Mouse (Mus musculus) limb, embryonic 14.5 days (tissue): ENCODE data around the gene Plscr3. TPM values are rescaled to one million over a fixed set of nuclear protein-coding genes. Genes with fewer than 3 reads are reported as not detected.

Experiments used
- ATAC-seq: fragments of 200-750 bp; cut with Nextera tagmentation; 2 replicates; pipeline ENCODE4 v1.8.0; 2017; ENCODE audit warnings: low read depth, moderate number of reproducible peaks, moderate TSS enrichment; ENCODE audit not compliant: low FRiP score
- DNase-seq: peaks from one replicate; pipeline ENCODE4 v3.0.0-alpha.2; 2015; ENCODE audit warnings: low spot score
- H3K27ac ChIP-seq: fragments of 300-500 bp; sonication (generic); replicated peaks from 2 replicates; pipeline ENCODE4 v1.5.1; 2014; ENCODE audit warnings: low read depth, mild to moderate bottlenecking, low read length, moderate library complexity, mixed read lengths
- H3K27me3 ChIP-seq: fragments of 300-500 bp; sonication (generic); 2 replicates; pipeline ENCODE4 v1.6.1; 2014; ENCODE audit warnings: low read length, mixed read lengths; ENCODE audit not compliant: control insufficient read depth, insufficient read depth
- H3K36me3 ChIP-seq: fragments of 300-500 bp; sonication (generic); 2 replicates; pipeline ENCODE4 v1.6.1; 2014; ENCODE audit warnings: mild to moderate bottlenecking, low read length, moderate library complexity, mixed read lengths; ENCODE audit not compliant: control insufficient read depth, insufficient read depth
- H3K4me1 ChIP-seq: fragments of 300-500 bp; sonication (generic); 2 replicates; pipeline ENCODE4 v1.6.1; 2014; ENCODE audit warnings: antibody characterized with exemption, low read length, mixed read lengths; ENCODE audit not compliant: control insufficient read depth, insufficient read depth
- H3K4me2 ChIP-seq: fragments of 300-500 bp; sonication (generic); replicated peaks from 2 replicates; pipeline ENCODE4 v1.6.1; 2014; ENCODE audit warnings: low read depth, mild to moderate bottlenecking, low read length, moderate library complexity; ENCODE audit not compliant: severe bottlenecking
- H3K4me3 ChIP-seq: fragments of 300-500 bp; sonication (generic); replicated peaks from 2 replicates; pipeline ENCODE4 v1.5.1; 2014; ENCODE audit warnings: low read length
- H3K9ac ChIP-seq: fragments of 300-500 bp; sonication (generic); 2 replicates; pipeline ENCODE4 v1.6.1; 2014; ENCODE audit warnings: mild to moderate bottlenecking, low read depth, low read length, moderate library complexity; ENCODE audit not compliant: severe bottlenecking
- H3K9me3 ChIP-seq: fragments of 300-500 bp; sonication (generic); 2 replicates; pipeline ENCODE4 v1.6.1; 2016; ENCODE audit warnings: low read length; ENCODE audit not compliant: control insufficient read depth
- POLR2A ChIP-seq: fragments of 200-500 bp; IDR thresholded peaks from 2 replicates; pipeline ENCODE4 v1.8.0; 2012; ENCODE audit warnings: inconsistent platforms, mild to moderate bottlenecking, moderate library complexity, borderline replicate concordance; ENCODE audit not compliant: insufficient read depth, insufficient read length; ENCODE audit errors: extremely low read depth
- WGBS: fragments of 180-500 bp; shearing (Covaris S2); extraction: QIAGEN DNeasy Blood & Tissue Kit; methylation state at CpG from one replicate; pipeline ENCODE4 v1.1.7; 2014; 5-methylcytosine and 5-hydroxymethylcytosine counted together
- polyA plus RNA-seq, 2 experiments: library from polyadenylated mRNA; depleted of rRNA in 1 of 2; stranded (reverse) in 1 of 2; unstranded in 1 of 2; fragments of >200 nt; fragmentation: Nextera tagmentation in 1 of 2; extraction: Ambion mirVana in 1 of 2; gene quantifications; 2 replicates each; pipeline versions ENCODE4 v1.2.1 to v1.2.3; 2012 to 2014

Gene Plscr3
- polyA plus RNA-seq, 2 experiments: 137 to 190 TPM

DNA sequence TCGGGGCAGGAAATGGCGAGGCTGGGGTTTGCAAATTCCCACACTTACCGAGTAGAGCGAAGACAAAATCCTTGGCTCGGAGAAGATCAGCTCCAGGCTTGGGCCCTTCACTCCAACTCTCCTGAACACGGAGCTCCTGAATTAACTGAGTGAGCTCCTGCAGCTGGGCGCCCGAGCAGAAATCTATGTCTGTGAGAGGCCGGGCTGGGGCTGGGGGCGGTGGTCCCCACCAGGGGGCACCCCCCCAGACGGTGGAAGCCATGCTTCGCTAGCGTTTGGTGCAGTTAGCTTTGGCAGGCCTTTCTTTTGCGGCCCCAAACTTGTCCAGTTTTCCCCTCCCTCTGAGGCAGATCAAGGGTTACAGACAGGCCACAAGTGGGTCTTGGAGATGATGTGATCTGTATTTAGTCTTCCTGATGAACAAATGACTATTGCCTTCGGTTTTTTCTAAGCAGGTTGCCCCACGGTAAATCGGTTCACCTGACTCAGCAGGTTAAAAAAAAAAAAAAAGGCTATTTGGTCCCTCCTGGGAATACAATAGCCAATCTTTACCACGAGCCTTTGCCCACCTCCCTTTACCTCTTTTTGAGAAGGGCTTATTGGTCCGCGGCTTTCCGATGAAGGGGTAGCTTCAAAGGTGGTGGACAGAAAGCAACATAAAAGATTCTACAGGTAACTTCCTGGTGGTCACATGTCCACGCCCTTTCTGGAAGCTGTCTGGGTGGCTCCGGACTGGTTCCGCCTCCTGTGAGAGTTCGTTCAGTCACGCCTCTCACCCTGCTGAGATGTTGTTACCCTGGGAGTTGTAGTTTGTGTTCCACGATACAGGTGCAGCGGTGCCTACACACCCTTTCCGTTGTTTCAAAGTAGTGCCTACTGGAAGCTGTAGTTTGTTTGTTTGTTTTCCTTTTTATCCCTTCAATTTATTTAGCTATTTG lies 40.9 kb upstream of the Plscr3 start, which contains the start of gene Tmem102:
Tmem102 (minus strand) TSS at position 653 of the 938 bp plus-strand sequence.
- WGBS: 7% methylated on average over 29 of the region's 29 CpGs
- H3K36me3 ChIP-seq: no peaks in the 10 kb centered on the region
- DNase-seq (no peak), ATAC-seq (no peak)
- peaks cover 47% of the 10 kb centered on the region for H3K27me3 ChIP-seq
- peaks cover 45% of the 10 kb centered on the region for H3K4me1 ChIP-seq
- no peak within 1 kb of the TSS for H3K9ac ChIP-seq
- no peaks in the 10 kb centered on the region for H3K9me3 ChIP-seq
- no peak for TF ChIP-seq POLR2A
- H3K27ac ChIP-seq: no peak within 1 kb of the TSS
- H3K4me3 ChIP-seq: peak within 1 kb of the TSS; percentile 61
- peak within 1 kb of the TSS; percentile 94 for H3K4me2 ChIP-seq

DNA sequence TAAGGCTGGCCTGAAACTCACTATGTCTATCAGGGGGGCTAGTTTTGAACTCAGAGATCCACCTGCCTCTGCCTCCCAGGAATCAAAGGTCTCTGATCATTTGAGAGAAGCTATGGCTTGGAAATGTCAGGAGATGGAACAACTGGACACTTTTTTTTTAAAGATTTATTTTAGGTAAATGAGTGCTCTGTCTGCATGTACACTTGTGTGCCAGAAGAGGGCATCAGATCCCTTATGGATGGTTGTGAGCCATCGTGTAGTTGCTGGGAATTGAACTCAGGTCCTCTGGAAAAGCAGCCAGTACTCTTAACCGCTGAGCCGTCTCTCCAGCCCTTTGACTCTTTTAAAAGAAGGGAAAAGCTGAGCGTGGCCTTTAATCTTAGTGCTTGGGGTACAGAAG lies 39.8 kb upstream of the Plscr3 start:
- peaks cover 47% of the 10 kb centered on the region for H3K27me3 ChIP-seq
- TF ChIP-seq POLR2A: no peak
- H3K4me1 ChIP-seq: peaks cover 37% of the 10 kb centered on the region
- ATAC-seq (no peak), DNase-seq (no peak)
- H3K36me3 ChIP-seq: no peaks in the 10 kb centered on the region
- 76% methylated on average over 4 of the region's 4 CpGs for WGBS
- no peak overlapping the region for H3K9ac ChIP-seq
- no peak overlapping the region for H3K4me2 ChIP-seq
- H3K9me3 ChIP-seq: no peaks in the 10 kb centered on the region
- no peak overlapping the region for H3K27ac ChIP-seq
- no peak overlapping the region for H3K4me3 ChIP-seq

DNA sequence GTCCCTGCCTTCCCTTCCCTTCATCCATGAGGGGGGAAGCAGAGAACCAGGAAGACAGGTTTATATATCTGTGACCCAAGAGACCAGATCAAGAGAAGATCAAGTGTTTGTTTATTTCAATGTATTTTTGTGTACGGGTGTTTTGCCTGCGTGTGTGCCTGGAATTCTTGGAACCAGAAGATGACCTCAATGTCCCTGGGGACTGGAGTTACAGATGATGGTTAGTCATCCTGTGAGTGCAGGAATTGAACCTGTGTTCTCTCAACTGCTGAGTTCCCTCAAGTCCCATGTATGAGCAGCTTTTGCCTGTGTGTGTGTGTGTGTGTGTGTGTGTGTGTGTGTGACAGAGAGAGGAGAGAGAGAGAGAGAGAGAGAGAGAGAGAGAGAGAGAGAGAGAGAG lies 38.5 kb upstream of the Plscr3 start:
- no peak for ATAC-seq
- H3K36me3 ChIP-seq: no peaks in the 10 kb centered on the region
- DNase-seq: no peak
- peaks cover 36% of the 10 kb centered on the region for H3K27me3 ChIP-seq
- H3K27ac ChIP-seq: no peak overlapping the region
- peaks cover 25% of the 10 kb centered on the region for H3K4me1 ChIP-seq
- H3K4me2 ChIP-seq: no peak overlapping the region
- no peak overlapping the region for H3K9ac ChIP-seq
- 83% methylated on average over 2 of the region's 2 CpGs for whole genome bisulfite sequencing
- H3K4me3 ChIP-seq: no peak overlapping the region
- no peaks in the 10 kb centered on the region for H3K9me3 ChIP-seq
- TF ChIP-seq POLR2A: no peak

DNA sequence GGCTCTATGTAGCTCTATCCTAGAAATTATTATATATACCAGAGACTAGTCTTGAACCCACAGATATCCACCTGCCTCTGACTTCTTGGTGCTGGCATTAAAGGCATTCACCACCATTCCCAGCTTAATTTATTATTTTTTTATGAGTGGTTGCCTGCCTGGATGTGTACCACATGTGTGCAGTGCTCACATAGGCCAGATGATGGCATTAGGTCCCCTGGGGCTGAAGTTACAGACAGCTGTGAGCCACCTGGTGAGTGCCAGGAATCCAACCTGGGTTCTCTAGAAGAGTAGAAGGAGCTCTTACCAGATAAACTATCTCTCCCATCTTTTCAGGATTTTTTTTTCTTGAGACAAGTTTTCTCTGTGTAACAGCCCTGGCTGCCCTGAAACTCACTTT lies 35.9 kb upstream of the Plscr3 start:
- no peaks in the 10 kb centered on the region for H3K36me3 ChIP-seq
- H3K9me3 ChIP-seq: no peaks in the 10 kb centered on the region
- no peak overlapping the region for H3K4me2 ChIP-seq
- no peak overlapping the region for H3K27ac ChIP-seq
- H3K4me1 ChIP-seq: peaks cover under 1% of the 10 kb centered on the region; the same call in 1 of the 2 replicates
- H3K9ac ChIP-seq: no peak overlapping the region
- peaks cover 11% of the 10 kb centered on the region for H3K27me3 ChIP-seq
- ATAC-seq (no peak), DNase-seq (no peak)
- TF ChIP-seq POLR2A: no peak
- H3K4me3 ChIP-seq: no peak overlapping the region

DNA sequence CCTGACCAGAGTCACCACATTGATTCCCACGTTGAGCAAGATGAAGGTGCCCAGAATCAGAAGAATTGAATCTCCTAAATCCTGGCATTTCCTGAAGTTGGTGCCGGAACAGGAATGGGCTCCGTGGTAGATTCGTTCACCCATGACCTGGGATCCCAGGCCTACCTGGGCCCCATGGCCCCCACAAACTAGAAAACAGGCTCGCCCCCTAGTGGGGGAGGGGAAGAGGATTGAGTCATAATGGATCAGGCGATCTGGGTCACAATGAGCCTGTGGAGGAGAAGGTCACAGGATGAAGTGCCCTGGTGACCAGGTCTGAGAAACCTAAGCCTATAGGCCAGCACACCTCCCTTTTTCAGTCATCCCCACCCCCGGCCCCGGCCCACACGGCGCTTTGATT lies 31.0 kb upstream of the Plscr3 start, which contains the start of gene Gm39566:
Gm39566 (minus strand) TSS at position 144 of the 400 bp plus-strand sequence.
- Histone ChIP-seq H3K4me2 (no peak within 1 kb of the TSS), H3K9me3 (0 out of 2 replicates have a peak, but pooled peaks cover 8% of the 10 kb centered on the region), H3K27me3 (no peaks in the 10 kb centered on the region), H3K9ac (no peak within 1 kb of the TSS), H3K4me3 (no peak within 1 kb of the TSS), H3K27ac (no peak within 1 kb of the TSS), H3K4me1 (no peaks in the 10 kb centered on the region), H3K36me3 (no peaks in the 10 kb centered on the region)
- WGBS: 64% methylated on average over 10 of the region's 10 CpGs
- TF ChIP-seq POLR2A: no peak
- ATAC-seq: no peak
- DNase-seq: no peak
